Mouse (Mus musculus): ENCODE measurements around the gene Cldn5. TPM values are rescaled to one million over a fixed set of nuclear protein-coding genes. Genes with fewer than 3 reads are reported as not detected.

Cldn5 gene
- polyA plus RNA-seq, 1 experiment from 2014 or later, result 18.5 TPM

DNA sequence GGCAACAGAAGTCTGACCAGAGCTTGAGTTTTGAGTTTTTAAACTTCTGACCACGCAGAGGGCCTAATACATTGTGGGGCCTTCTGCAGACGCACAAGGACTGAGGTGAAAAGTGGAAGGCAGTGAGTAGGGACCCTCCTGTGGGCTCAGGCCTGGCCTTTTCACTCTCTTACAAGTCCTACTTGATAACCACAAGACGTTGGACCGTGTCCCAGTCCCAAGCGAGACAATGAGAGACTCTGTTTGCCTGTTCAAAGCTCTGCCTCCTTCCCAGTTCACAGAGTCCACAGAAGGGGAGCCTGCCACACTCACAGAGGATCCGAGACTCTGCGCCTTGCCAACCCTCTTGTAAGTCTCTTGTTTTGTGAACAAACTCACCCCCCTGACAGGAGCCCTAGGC, 20.0 kb downstream of the Cldn5 start:
- peaks cover 52% of the 10 kb centered on the region for H3K36me3 ChIP-seq (ENCODE audit: control insufficient read depth, insufficient read depth, low read length)
- H3K4me3 ChIP-seq (ENCODE audit: low read depth, low read length), result no peak overlapping the region
- H3K9me3 ChIP-seq (ENCODE audit: control insufficient read depth, low read length), result no peaks in the 10 kb centered on the region
- no peak for ATAC-seq (replicated peaks; ENCODE audit: low FRiP score)
- no peak overlapping the region for H3K4me2 ChIP-seq
- no peak overlapping the region for H3K27ac ChIP-seq (ENCODE audit: low read depth, low read length)
- 92% methylated on average over 7 of the region's 7 CpGs for WGBS
- DNase-seq (ENCODE audit: low spot score), result no peak
- no peak overlapping the region for H3K9ac ChIP-seq (ENCODE audit: low read depth, low read length)
- no peaks in the 10 kb centered on the region for H3K4me1 ChIP-seq (replicated peaks; ENCODE audit: control insufficient read depth, insufficient read depth, low read length)
- no peaks in the 10 kb centered on the region for H3K27me3 ChIP-seq (replicated peaks; ENCODE audit: control insufficient read depth, insufficient read depth, low read length)

DNA sequence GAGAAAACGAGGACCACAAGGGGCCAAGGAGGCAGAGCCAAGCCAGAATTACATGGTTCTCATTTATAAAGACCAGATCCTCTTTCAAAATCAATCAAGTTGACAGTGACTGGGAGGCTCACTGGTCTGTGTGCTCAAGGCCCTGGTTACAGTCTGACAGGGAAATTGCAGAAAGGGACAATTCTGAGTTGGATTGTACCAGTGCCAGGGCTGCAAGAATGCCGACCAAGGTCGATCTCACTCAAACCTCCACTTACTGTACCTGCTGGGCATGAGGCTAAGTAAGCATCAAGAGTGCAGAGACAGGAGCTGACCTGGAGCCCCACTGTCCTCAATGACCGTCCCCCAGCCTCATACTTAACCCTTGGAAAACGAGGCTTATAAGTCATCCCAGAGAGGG, 21.5 kb downstream of the Cldn5 start:
- DNase-seq (ENCODE audit: low spot score) (no peak), ATAC-seq (replicated peaks; ENCODE audit: low FRiP score) (no peak)
- H3K9me3 ChIP-seq (ENCODE audit: control insufficient read depth, low read length), result no peaks in the 10 kb centered on the region
- no peaks in the 10 kb centered on the region for H3K4me1 ChIP-seq (replicated peaks; ENCODE audit: control insufficient read depth, insufficient read depth, low read length)
- no peak overlapping the region for H3K9ac ChIP-seq (ENCODE audit: low read depth, low read length)
- no peaks in the 10 kb centered on the region for H3K27me3 ChIP-seq (replicated peaks; ENCODE audit: control insufficient read depth, insufficient read depth, low read length)
- H3K4me3 ChIP-seq (ENCODE audit: low read depth, low read length), result no peak overlapping the region
- H3K4me2 ChIP-seq, result no peak overlapping the region
- WGBS, result 89% methylated on average over 5 of the region's 5 CpGs
- no peak overlapping the region for H3K27ac ChIP-seq (ENCODE audit: low read depth, low read length)
- H3K36me3 ChIP-seq (ENCODE audit: control insufficient read depth, insufficient read depth, low read length), result peaks cover 49% of the 10 kb centered on the region

DNA sequence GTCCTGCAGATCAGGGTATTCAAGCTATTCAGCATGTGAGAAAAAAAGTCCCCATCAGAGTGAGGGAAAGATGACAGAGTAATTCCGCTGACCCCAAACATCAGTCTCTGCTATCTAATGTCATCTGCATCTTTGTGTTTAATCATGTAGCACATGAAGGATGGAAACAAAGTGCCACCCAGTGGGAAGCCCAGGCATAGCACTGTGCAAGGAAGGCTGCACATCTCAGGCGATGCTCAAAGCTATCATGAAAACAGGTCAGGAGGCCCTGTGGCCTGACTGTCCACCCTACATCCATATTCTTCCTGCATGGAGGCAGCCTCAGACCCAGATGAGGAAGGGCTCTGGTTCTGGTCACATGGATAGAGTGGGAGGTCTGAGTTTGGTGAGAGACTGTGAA, 22.2 kb downstream of the Cldn5 start:
- Histone ChIP-seq H3K4me1 (replicated peaks; ENCODE audit: control insufficient read depth, insufficient read depth, low read length) (no peaks in the 10 kb centered on the region), H3K36me3 (ENCODE audit: control insufficient read depth, insufficient read depth, low read length) (peaks cover 48% of the 10 kb centered on the region), H3K9me3 (ENCODE audit: control insufficient read depth, low read length) (no peaks in the 10 kb centered on the region), H3K9ac (ENCODE audit: low read depth, low read length) (no peak overlapping the region), H3K27me3 (replicated peaks; ENCODE audit: control insufficient read depth, insufficient read depth, low read length) (no peaks in the 10 kb centered on the region), H3K4me2 (no peak overlapping the region), H3K27ac (ENCODE audit: low read depth, low read length) (no peak overlapping the region), H3K4me3 (ENCODE audit: low read depth, low read length) (no peak overlapping the region)
- WGBS, result 84% methylated on average over 2 of the region's 2 CpGs
- DNase-seq (ENCODE audit: low spot score) (no peak), ATAC-seq (replicated peaks; ENCODE audit: low FRiP score) (no peak)

DNA sequence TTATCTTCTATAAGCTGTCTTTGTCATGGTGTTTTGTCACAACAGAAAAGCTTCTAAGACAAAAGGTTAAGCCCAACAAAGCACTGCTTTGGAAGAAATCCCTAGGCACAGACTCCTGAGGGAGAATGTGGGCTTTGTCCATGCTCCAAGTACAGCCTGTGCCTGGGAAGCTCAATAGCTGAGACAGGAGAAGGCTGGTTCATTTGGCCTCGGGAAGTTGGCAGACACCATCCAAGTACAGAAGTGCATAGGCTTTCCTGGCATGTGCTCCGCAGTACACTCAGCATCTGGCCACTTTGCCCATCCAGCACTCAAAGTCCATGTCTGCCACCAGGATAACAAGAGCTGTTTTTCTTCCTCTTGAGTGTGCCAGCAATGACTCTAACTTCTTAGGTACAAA, 29.1 kb downstream of the Cldn5 start:
- Histone ChIP-seq H3K9ac (ENCODE audit: low read depth, low read length) (no peak overlapping the region), H3K9me3 (ENCODE audit: control insufficient read depth, low read length) (no peaks in the 10 kb centered on the region), H3K4me2 (no peak overlapping the region), H3K36me3 (ENCODE audit: control insufficient read depth, insufficient read depth, low read length) (peaks cover 47% of the 10 kb centered on the region), H3K27me3 (replicated peaks; ENCODE audit: control insufficient read depth, insufficient read depth, low read length) (no peaks in the 10 kb centered on the region), H3K27ac (ENCODE audit: low read depth, low read length) (no peak overlapping the region), H3K4me3 (ENCODE audit: low read depth, low read length) (no peak overlapping the region), H3K4me1 (replicated peaks; ENCODE audit: control insufficient read depth, insufficient read depth, low read length) (no peaks in the 10 kb centered on the region)
- ATAC-seq (replicated peaks; ENCODE audit: low FRiP score) (no peak), DNase-seq (ENCODE audit: low spot score) (no peak)
- 90% methylated on average over 2 of the region's 2 CpGs for WGBS

DNA sequence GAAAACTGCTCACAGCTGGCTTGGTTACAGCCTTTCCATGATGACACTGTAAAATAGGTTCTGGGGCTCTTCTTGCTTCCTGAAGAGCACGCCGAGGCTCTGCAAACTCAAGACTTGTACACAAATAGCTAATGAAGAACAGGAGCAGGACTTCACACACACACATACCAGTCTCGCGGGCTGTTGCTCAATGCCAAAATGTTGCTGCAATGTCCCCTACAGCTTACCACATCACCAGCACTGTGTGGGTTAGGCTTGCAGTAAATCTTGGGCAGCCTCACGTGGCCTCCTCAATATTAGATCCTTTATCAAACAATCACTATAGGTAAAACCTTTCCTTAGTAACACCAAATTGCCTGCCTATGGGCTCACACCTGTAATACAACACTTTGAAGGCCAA, 32.4 kb downstream of the Cldn5 start:
- no peak for DNase-seq (ENCODE audit: low spot score)
- no peak for ATAC-seq (replicated peaks; ENCODE audit: low FRiP score)
- Histone ChIP-seq H3K9me3 (ENCODE audit: control insufficient read depth, low read length) (no peaks in the 10 kb centered on the region), H3K9ac (ENCODE audit: low read depth, low read length) (no peak overlapping the region), H3K4me1 (replicated peaks; ENCODE audit: control insufficient read depth, insufficient read depth, low read length) (peaks cover 8% of the 10 kb centered on the region; the same call in 1 of the 2 replicates), H3K4me2 (no peak overlapping the region), H3K36me3 (ENCODE audit: control insufficient read depth, insufficient read depth, low read length) (peaks cover 37% of the 10 kb centered on the region), H3K27me3 (replicated peaks; ENCODE audit: control insufficient read depth, insufficient read depth, low read length) (no peaks in the 10 kb centered on the region), H3K27ac (ENCODE audit: low read depth, low read length) (no peak overlapping the region), H3K4me3 (ENCODE audit: low read depth, low read length) (no peak overlapping the region)
- 86% methylated on average over 5 of the region's 5 CpGs for WGBS

DNA sequence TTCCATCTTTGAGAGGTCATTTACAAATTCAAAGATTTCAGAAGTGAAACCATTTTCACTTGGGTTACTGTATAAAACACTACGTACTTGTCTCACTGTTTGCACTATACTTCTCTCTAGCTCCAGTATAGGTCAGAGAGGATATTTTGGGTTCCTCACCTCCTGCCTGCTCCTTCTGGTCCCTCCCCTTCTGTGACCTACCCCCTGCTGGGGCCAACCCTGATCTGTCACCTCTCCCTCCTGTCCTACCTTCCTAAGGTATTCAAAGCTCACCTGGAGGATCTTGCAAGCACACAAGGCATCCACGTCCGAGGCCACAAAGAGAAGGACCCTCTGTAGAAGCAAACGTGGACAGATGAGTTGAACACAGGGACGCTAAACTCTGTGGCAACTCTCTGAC, 34.4 kb downstream of the Cldn5 start:
- 3% methylated on average over 5 of the region's 5 CpGs for WGBS
- Histone ChIP-seq H3K4me3 (ENCODE audit: low read depth, low read length) (peak overlapping the region; percentile 68), H3K27ac (ENCODE audit: low read depth, low read length) (peak overlapping the region; percentile 71; the same call in 1 of the 2 replicates), H3K36me3 (ENCODE audit: control insufficient read depth, insufficient read depth, low read length) (peaks cover 29% of the 10 kb centered on the region), H3K9ac (ENCODE audit: low read depth, low read length) (peak overlapping the region; percentile 88), H3K9me3 (ENCODE audit: control insufficient read depth, low read length) (no peaks in the 10 kb centered on the region), H3K4me2 (peak overlapping the region; percentile 91), H3K4me1 (replicated peaks; ENCODE audit: control insufficient read depth, insufficient read depth, low read length) (peaks cover 8% of the 10 kb centered on the region; the same call in 1 of the 2 replicates), H3K27me3 (replicated peaks; ENCODE audit: control insufficient read depth, insufficient read depth, low read length) (no peaks in the 10 kb centered on the region)
- DNase-seq (ENCODE audit: low spot score), result no peak
- peak; percentile 65 for ATAC-seq (replicated peaks; ENCODE audit: low FRiP score)

DNA sequence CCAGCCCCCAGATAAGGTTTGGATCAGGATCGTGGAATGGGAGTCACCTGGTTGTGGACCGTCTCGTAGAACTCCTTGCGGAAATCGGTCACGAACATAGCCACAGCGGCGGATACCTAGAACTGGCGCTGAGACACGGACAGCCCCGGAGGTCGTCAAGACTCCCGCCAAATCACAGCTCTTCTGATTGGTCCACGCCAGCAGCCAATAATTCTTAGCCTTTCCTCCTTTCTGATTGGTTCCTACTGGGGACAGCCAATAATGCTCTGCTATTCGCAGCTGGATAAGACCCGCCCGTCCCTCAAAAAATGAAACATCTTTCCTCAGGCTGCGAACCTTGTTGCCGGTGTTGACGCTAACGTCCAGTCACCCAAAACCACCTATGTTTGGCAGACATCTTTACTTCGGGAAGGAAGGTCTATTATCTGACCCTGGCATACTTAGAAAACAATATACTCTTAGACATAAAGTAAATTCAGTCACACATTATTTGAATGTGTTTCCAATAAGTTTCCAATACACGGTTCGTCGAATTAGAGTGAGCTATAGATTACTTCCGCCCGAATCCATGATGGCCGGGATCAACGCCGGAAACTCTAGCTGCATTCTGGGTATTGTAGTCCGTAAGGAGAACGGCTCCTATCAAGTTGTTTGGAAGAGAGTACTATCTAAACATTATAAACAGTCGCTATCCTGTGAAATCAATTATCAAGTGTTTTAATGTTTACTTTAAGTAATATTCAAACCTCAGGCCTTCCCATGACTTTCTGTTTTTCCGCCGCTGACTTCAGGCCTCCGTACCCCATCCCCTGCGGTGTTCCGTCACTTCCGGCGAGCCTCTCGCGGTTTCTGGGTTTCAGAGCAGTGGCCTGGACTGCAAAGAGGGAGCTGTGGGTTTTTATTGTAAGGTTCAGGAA, 35.1 kb downstream of the Cldn5 start, which contains the start of the genes Ufd1 and Cdc45:
Ufd1 (plus strand) TSS at position 312 of the 917 bp plus-strand sequence.
Cdc45 (minus strand) TSS at position 520 of the 917 bp plus-strand sequence.
- Histone ChIP-seq H3K9ac (ENCODE audit: low read depth, low read length) (peak within 1 kb of the TSS; percentile 88), H3K27ac (ENCODE audit: low read depth, low read length) (peak within 1 kb of the TSS; percentile 71), H3K4me2 (peak within 1 kb of the TSS; percentile 91), H3K9me3 (ENCODE audit: control insufficient read depth, low read length) (no peaks in the 10 kb centered on the region), H3K36me3 (ENCODE audit: control insufficient read depth, insufficient read depth, low read length) (peaks cover 26% of the 10 kb centered on the region), H3K4me3 (ENCODE audit: low read depth, low read length) (peak within 1 kb of the TSS; percentile 68), H3K4me1 (replicated peaks; ENCODE audit: control insufficient read depth, insufficient read depth, low read length) (peaks cover 8% of the 10 kb centered on the region; the same call in 1 of the 2 replicates), H3K27me3 (replicated peaks; ENCODE audit: control insufficient read depth, insufficient read depth, low read length) (no peaks in the 10 kb centered on the region)
- under 1% methylated on average over 42 of the region's 42 CpGs for WGBS
- DNase-seq (ENCODE audit: low spot score) (peak; percentile 85), ATAC-seq (replicated peaks; ENCODE audit: low FRiP score) (peak; percentile 94)

DNA sequence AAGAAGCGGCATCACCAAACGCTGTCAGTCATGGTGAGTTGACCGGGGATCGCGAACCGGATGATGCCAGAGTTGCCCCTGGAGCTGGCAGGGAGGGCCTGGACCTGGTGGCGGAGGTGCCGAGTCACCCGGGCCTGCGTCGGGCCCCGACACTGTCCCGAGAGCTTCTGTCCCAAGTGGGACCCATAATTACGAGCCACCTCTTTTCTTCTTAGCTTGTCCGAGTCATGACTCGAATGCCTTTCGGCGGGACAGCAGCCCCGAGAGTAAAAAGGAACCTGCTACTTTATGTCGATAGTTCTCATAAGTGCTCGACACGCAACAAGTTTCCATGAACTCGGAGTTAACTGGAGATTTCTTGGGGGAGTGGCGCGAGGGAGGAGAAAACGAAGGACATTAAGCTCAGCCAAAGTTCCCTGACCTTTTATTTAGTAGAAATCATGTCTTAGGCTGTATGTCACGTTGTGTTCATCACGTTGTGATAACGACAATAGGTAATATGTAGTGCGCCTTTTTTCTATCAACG, 35.8 kb downstream of the Cldn5 start:
- DNase-seq (ENCODE audit: low spot score), result no peak
- Histone ChIP-seq H3K4me3 (ENCODE audit: low read depth, low read length) (peak overlapping the region; percentile 68), H3K36me3 (ENCODE audit: control insufficient read depth, insufficient read depth, low read length) (peaks cover 29% of the 10 kb centered on the region), H3K27ac (ENCODE audit: low read depth, low read length) (peak overlapping the region; percentile 15), H3K9ac (ENCODE audit: low read depth, low read length) (peak overlapping the region; percentile 88), H3K27me3 (replicated peaks; ENCODE audit: control insufficient read depth, insufficient read depth, low read length) (no peaks in the 10 kb centered on the region), H3K4me1 (replicated peaks; ENCODE audit: control insufficient read depth, insufficient read depth, low read length) (peaks cover 8% of the 10 kb centered on the region; the same call in 1 of the 2 replicates), H3K9me3 (ENCODE audit: control insufficient read depth, low read length) (no peaks in the 10 kb centered on the region), H3K4me2 (peak overlapping the region; percentile 91)
- ATAC-seq (replicated peaks; ENCODE audit: low FRiP score), result peak; percentile 35
- WGBS, result 1% methylated on average over 31 of the region's 31 CpGs

Measured in liver, embryonic 11.5 days (tissue).